Mouse (Mus musculus) heart, postnatal 25 days (tissue): ENCODE measurements around the gene Klrb1f. TPM values are rescaled to one million over a fixed set of nuclear protein-coding genes. Genes with fewer than 3 reads are reported as not detected.
"Not testable (repeated sequence)": the region's sequence is repeated elsewhere in the genome, so short reads cannot be mapped to it uniquely, and the experiment has no call there.

ENCODE experiments used
- DNase-seq: peaks from one replicate; pipeline ENCODE4 v3.0.0; 2022; ENCODE audit warnings: low spot score
- intact Hi-C: fragments of 180-260 bp; cut with DNase I; formaldehyde crosslinking; loops from one replicate; pipeline ENCODE4 v1.15.1; 2025
- total RNA-seq, 2 experiments: library from RNA; stranded (reverse); gene quantifications; 2 replicates each; pipeline ENCODE4 v1.2.3; 2021

Gene Klrb1f
- total RNA-seq, 2 experiments from 2014 or later, result not detected

GRCm38 (mm10) chr6:129042470-129042869, 3.2 kb upstream of the Klrb1f start:
- intact Hi-C loops, result no loop called here
- DNase-seq, result no peak

- no peak for DNase-seq
- intact Hi-C loops, result no loop called here
Observed at GRCm38 (mm10) chr6:129048381-129048780, 2.7 kb downstream of the Klrb1f start.

- DNase-seq, result peak; percentile 8
- intact Hi-C loops, result no loop called here
Observed at GRCm38 (mm10) chr6:129048857-129049473, 3.3 kb downstream of the Klrb1f start.

GRCm38 (mm10) chr6:129049596-129050251, 4.0 kb downstream of the Klrb1f start:
- DNase-seq, result no peak
- intact Hi-C loops, result no loop called here

GRCm38 (mm10) chr6:129051086-129051485, 5.4 kb downstream of the Klrb1f start:
- intact Hi-C loops, result no loop called here

GRCm38 (mm10) chr6:129051731-129052130, 6.0 kb downstream of the Klrb1f start:
- intact Hi-C loops, result no loop called here
- no peak for DNase-seq

More at GRCm38 (mm10) chr6:129051086-129051485, 5.4 kb downstream of the Klrb1f start:
- DNase-seq, result no peak

- intact Hi-C loops, result no loop called here
- DNase-seq, result no peak
Observed at GRCm38 (mm10) chr6:129056237-129056636, 10.5 kb downstream of the Klrb1f start.

GRCm38 (mm10) chr6:129058013-129058412, 12.3 kb downstream of the Klrb1f start:
- intact Hi-C loops, result no loop called here
- DNase-seq, result no peak

- intact Hi-C loops, result loop anchor here (5.0 kb wide), 1 partner anchor 33 kb away; no protein-coding TSS in a partner anchor
- DNase-seq, result no peak
Observed at GRCm38 (mm10) chr6:129065407-129065806, 19.7 kb downstream of the Klrb1f start.

- intact Hi-C loops, result loop anchor here (2.0 to 5.0 kb wide), 2 partner anchors 34 to 211 kb away; no protein-coding TSS in a partner anchor
- no peak for DNase-seq
Observed at GRCm38 (mm10) chr6:129065857-129066256, 20.2 kb downstream of the Klrb1f start.

- intact Hi-C loops, result loop anchor here (2.0 to 5.0 kb wide), 2 partner anchors 34 to 212 kb away; no protein-coding TSS in a partner anchor
- no peak for DNase-seq
Observed at GRCm38 (mm10) chr6:129066530-129066929, 20.8 kb downstream of the Klrb1f start.

- no peak for DNase-seq
- intact Hi-C loops, result loop anchor here (2.0 to 5.0 kb wide), 2 partner anchors 35 to 212 kb away; no protein-coding TSS in a partner anchor
Observed at GRCm38 (mm10) chr6:129066986-129067385, 21.3 kb downstream of the Klrb1f start.

GRCm38 (mm10) chr6:129085098-129085497, 39.4 kb downstream of the Klrb1f start:
- intact Hi-C loops, result loop anchor here (5.0 kb wide), 2 partner anchors 233 to 282 kb away; no protein-coding TSS in a partner anchor

GRCm38 (mm10) chr6:129086031-129086430, 40.3 kb downstream of the Klrb1f start:
- not testable (repeated sequence) for DNase-seq
- intact Hi-C loops, result loop anchor here (5.0 kb wide), 2 partner anchors 234 to 281 kb away; no protein-coding TSS in a partner anchor

More at GRCm38 (mm10) chr6:129085098-129085497, 39.4 kb downstream of the Klrb1f start:
- DNase-seq, result no peak

- intact Hi-C loops, result loop anchor here (5.0 kb wide), 2 partner anchors 236 to 279 kb away; no protein-coding TSS in a partner anchor
- DNase-seq, result no peak
Observed at GRCm38 (mm10) chr6:129088161-129088560, 42.5 kb downstream of the Klrb1f start.

GRCm38 (mm10) chr6:129088596-129088995, 42.9 kb downstream of the Klrb1f start:
- intact Hi-C loops, result loop anchor here (5.0 kb wide), 2 partner anchors 236 to 279 kb away; no protein-coding TSS in a partner anchor

GRCm38 (mm10) chr6:129095166-129095565, 49.5 kb downstream of the Klrb1f start:
- intact Hi-C loops, result loop anchor here (2.0 to 5.0 kb wide), 3 partner anchors 37 to 144 kb away; partner anchors contain the start of gene Clec2d
- DNase-seq, result no peak

More at GRCm38 (mm10) chr6:129088596-129088995, 42.9 kb downstream of the Klrb1f start:
- not testable (repeated sequence) for DNase-seq

- peak; percentile 34 for DNase-seq
- intact Hi-C loops, result loop anchor here (5.0 kb wide), 1 partner anchor 34 kb away; no protein-coding TSS in a partner anchor
Observed at GRCm38 (mm10) chr6:129097929-129098328, 52.2 kb downstream of the Klrb1f start.

- DNase-seq, intact Hi-C loops: not testable (repeated sequence)
Observed at GRCm38 (mm10) chr6:129100794-129101193, 55.1 kb downstream of the Klrb1f start, which contains the start of gene Clec2e. Gene Clec2e (minus strand): TSS chr6:129100913.

- intact Hi-C loops, result no loop called here
- DNase-seq, result no peak
Observed at GRCm38 (mm10) chr6:129101604-129102003, 55.9 kb downstream of the Klrb1f start.
